Mouse (Mus musculus) C2C12 (cell line): Measurements from ENCODE around the gene Dph1.

ENCODE experiments used
- CTCF ChIP-seq: IDR thresholded peaks from one replicate; pipeline ENCODE4 v1.5.1; 2011; ENCODE audit not compliant: control insufficient read depth, insufficient read depth, insufficient read length
- FOSL1 ChIP-seq: IDR thresholded peaks from one replicate; pipeline ENCODE4 v1.8.0; 2011; ENCODE audit warnings: mild to moderate bottlenecking, low read length; ENCODE audit not compliant: poor library complexity, insufficient read depth, severe bottlenecking
- MAX ChIP-seq: IDR thresholded peaks from one replicate; pipeline ENCODE4 v1.6.1; 2011; ENCODE audit warnings: mild to moderate bottlenecking, control low read depth
- MYOD1 ChIP-seq: IDR thresholded peaks from one replicate; pipeline ENCODE4 v1.6.1; 2011; ENCODE audit warnings: low read depth; ENCODE audit not compliant: control insufficient read depth, insufficient read length
- MYOG ChIP-seq: IDR thresholded peaks from one replicate; pipeline ENCODE4 v1.6.1; 2011; ENCODE audit not compliant: control insufficient read depth, insufficient read length; ENCODE audit errors: extremely low read depth
- USF1 ChIP-seq: IDR thresholded peaks from one replicate; pipeline ENCODE4 v1.6.1; 2011; ENCODE audit warnings: low read depth, mild to moderate bottlenecking, control low read depth, moderate library complexity

DNA sequence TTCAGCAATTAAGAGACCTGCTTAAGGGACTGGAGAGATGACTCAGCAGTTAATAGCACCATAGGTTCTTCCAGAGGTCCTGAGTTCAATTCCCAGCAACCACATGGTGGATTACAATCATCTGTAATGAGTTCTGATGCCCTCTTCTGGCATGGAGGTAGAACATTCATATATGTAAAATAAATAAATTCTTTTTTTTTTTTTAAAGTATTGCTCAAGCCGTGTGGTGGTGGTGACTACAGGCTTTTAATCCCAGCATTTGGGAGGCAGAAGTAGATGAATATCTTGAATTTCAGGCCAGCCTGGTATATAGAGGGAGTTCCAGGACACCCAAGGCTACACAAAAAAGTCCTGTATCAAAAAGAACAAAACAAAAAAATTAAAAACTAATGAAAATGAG, 40.7 kb downstream of the Dph1 start:
- no peak for TF ChIP-seq CTCF
- no peak for TF ChIP-seq MYOD1
- no peak for TF ChIP-seq MAX
- TF ChIP-seq MYOG, result no peak
- TF ChIP-seq FOSL1, result no peak
- no peak for TF ChIP-seq USF1
